Mouse (Mus musculus) heart, postnatal 0 days (tissue): ENCODE data around the gene Btbd18. TPM values are rescaled to one million over a fixed set of nuclear protein-coding genes. Genes with fewer than 3 reads are reported as not detected.

Source experiments
- ATAC-seq: fragments of 200-750 bp; cut with Nextera tagmentation; 2 replicates; pipeline ENCODE4 v1.8.0; 2017; ENCODE audit warnings: low read depth, moderate number of reproducible peaks, moderate library complexity; ENCODE audit not compliant: insufficient read depth
- DNase-seq: peaks from one replicate; pipeline ENCODE4 v3.0.0-alpha.2; 2016; ENCODE audit warnings: low spot score
- H3K27ac ChIP-seq: fragments of 300-500 bp; sonication (generic); 2 replicates; pipeline ENCODE4 v1.5.1; 2014; ENCODE audit warnings: low read depth, mild to moderate bottlenecking
- H3K27me3 ChIP-seq: fragments of 300-500 bp; sonication (generic); 2 replicates; pipeline ENCODE4 v1.6.1; 2014; ENCODE audit warnings: low read length, mixed read lengths; ENCODE audit not compliant: control insufficient read depth, insufficient read depth
- H3K36me3 ChIP-seq: fragments of 300-500 bp; sonication (generic); replicated peaks from 2 replicates; pipeline ENCODE4 v1.6.1; 2014; ENCODE audit warnings: low read length, mixed read lengths; ENCODE audit not compliant: control insufficient read depth, insufficient read depth
- H3K4me1 ChIP-seq: fragments of 300-500 bp; sonication (generic); 2 replicates; pipeline ENCODE4 v1.6.1; 2014; ENCODE audit warnings: antibody characterized with exemption; ENCODE audit not compliant: control insufficient read depth, insufficient read depth
- H3K4me2 ChIP-seq: fragments of 300-500 bp; sonication (generic); 2 replicates; pipeline ENCODE4 v1.6.1; 2014; ENCODE audit warnings: low read depth, mild to moderate bottlenecking, low read length, moderate library complexity
- H3K4me3 ChIP-seq: fragments of 300-500 bp; sonication (generic); 2 replicates; pipeline ENCODE4 v1.5.1; 2014; ENCODE audit warnings: low read depth, low read length
- H3K9ac ChIP-seq: fragments of 300-500 bp; sonication (generic); replicated peaks from 2 replicates; pipeline ENCODE4 v1.6.1; 2014; ENCODE audit warnings: low read depth, low read length, mixed read lengths
- H3K9me3 ChIP-seq: fragments of 300-500 bp; sonication (generic); replicated peaks from 2 replicates; pipeline ENCODE4 v1.6.1; 2016; ENCODE audit warnings: low read length; ENCODE audit not compliant: control insufficient read depth
- CTCF ChIP-seq: IDR thresholded peaks from 2 replicates; pipeline ENCODE4 v1.5.1; 2016; ENCODE audit warnings: antibody characterized with exemption, control low read depth, low read depth
- EP300 ChIP-seq: IDR thresholded peaks from 2 replicates; pipeline ENCODE4 v1.6.1; 2016; ENCODE audit warnings: antibody characterized with exemption, low read depth
- WGBS: fragments of 180-500 bp; shearing (Covaris S2); extraction: QIAGEN DNeasy Blood & Tissue Kit; methylation state at CpG from one replicate; pipeline ENCODE4 v1.1.7; 2014; 5-methylcytosine and 5-hydroxymethylcytosine counted together
- polyA plus RNA-seq: library from polyadenylated mRNA; unstranded; fragments of >200 nt; fragmentation: Nextera tagmentation; extraction: Ambion mirVana; gene quantifications from 2 replicates; pipeline ENCODE4 v1.2.1, GENCODE M21; 2015
- total RNA-seq: library from RNA; depleted of rRNA; stranded (reverse); fragments of >200 nt; gene quantifications from 2 replicates; pipeline ENCODE4 v1.2.3, GENCODE M21; 2014; ENCODE audit warnings: low replicate concordance

Btbd18 gene
- total and polyA plus RNA-seq, 2 experiments from 2014 or later = 0.05 TPM; not detected in 1

DNA sequence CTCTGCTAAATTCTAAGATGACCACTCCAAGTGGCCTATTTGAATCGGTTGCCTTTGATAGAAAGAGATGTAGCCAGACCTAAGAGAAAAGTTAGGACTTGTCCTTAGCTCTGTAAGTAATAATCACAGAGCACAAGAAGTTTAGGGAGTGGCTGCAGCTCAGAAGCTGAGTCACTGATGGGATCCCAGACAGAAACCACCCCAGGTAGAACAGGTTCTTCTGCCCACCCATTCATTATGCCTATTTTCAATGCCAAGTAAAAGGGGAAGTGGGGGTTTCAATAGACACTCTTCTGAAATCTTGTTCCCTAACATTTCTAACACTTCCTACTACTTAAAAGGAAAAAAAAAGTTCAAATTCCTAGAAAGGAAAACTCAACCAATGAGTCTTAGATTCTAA is 46.4 kb downstream of the Btbd18 start:
- Histone ChIP-seq H3K4me3 (no peak overlapping the region), H3K36me3 (peaks cover 50% of the 10 kb centered on the region), H3K9ac (no peak overlapping the region), H3K4me2 (no peak overlapping the region), H3K9me3 (no peaks in the 10 kb centered on the region), H3K27me3 (no peaks in the 10 kb centered on the region), H3K4me1 (no peaks in the 10 kb centered on the region), H3K27ac (no peak overlapping the region)
- ATAC-seq = no peak
- TF ChIP-seq CTCF (no peak), EP300 (no peak)
- 94% methylated on average over 1 of the region's 1 CpGs for WGBS
- no peak for DNase-seq

DNA sequence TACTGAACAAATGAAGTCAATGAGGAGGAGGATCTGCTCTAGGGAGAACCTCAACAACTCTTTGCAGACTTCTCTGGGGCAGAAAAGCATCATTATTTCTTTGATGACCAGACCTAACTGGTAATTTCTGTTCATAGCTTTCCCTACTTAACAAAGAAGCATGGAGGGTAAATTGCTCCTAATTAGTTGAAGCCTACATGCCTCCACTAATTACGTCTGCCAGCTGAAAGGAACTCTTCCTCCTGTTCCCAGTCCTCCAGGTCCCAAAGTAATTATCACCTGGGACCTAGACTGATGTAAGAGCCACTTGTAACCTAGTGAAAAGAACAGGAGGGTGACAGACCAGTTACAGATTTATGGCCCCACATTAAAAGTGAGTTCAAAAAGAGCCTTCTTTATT is 48.6 kb downstream of the Btbd18 start:
- no peak overlapping the region for H3K27ac ChIP-seq
- no peak for TF ChIP-seq CTCF
- TF ChIP-seq EP300 = no peak
- H3K4me3 ChIP-seq = no peak overlapping the region
- H3K4me2 ChIP-seq = no peak overlapping the region
- H3K9ac ChIP-seq = no peak overlapping the region
- DNase-seq (no peak), ATAC-seq (no peak)
- H3K4me1 ChIP-seq = no peaks in the 10 kb centered on the region
- WGBS = 66% methylated on average over 1 of the region's 1 CpGs
- H3K9me3 ChIP-seq = no peaks in the 10 kb centered on the region
- H3K36me3 ChIP-seq = peaks cover 52% of the 10 kb centered on the region
- no peaks in the 10 kb centered on the region for H3K27me3 ChIP-seq

DNA sequence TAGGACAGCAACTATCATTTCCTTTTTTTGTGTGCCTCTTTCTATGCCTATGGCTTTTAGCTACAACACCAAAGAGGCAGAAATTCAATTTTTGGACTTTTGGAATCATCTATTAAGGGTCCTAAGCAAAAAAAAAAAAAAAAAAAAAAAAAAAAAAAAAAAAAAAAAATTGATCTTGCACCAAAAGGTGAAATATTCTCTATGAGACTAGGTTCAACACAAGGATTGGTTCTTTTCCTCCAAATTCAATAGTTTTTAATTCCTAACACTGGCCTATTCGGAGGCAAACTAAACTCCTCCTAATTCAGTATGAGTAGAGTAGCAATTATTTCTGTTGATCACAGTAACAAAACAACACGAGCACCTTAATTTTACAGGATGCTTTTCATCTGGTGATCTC is 53.0 kb downstream of the Btbd18 start:
- Histone ChIP-seq H3K4me3 (no peak overlapping the region), H3K36me3 (peaks cover 31% of the 10 kb centered on the region), H3K4me1 (peaks cover 9% of the 10 kb centered on the region), H3K27me3 (no peaks in the 10 kb centered on the region), H3K27ac (no peak overlapping the region), H3K4me2 (no peak overlapping the region), H3K9me3 (no peaks in the 10 kb centered on the region), H3K9ac (no peak overlapping the region)
- 91% methylated on average over 2 of the region's 2 CpGs for WGBS
- no peak for ATAC-seq
- DNase-seq = no peak
- no peak for TF ChIP-seq CTCF
- TF ChIP-seq EP300 = no peak

DNA sequence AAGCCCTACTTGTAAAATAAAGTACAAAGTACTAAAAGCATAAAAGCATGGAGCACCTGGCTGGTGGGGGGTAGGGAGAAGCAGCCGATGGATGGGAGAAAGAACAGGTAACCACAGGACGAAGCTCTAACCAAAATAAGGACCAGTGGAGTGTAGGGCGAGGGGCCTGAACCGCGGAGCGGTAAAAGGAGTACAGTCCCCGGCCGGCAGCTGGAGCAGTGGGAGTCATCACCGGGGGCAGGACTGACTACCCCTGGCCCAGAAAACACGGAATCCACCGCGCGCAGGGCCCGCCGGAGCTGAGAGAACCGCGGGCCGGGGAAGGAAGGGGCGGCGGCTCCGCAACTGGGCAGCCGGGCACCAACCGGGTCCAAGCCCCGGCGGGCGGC is 55.5 kb downstream of the Btbd18 start:
- no peak for TF ChIP-seq CTCF
- TF ChIP-seq EP300 = no peak
- H3K9me3 ChIP-seq = no peaks in the 10 kb centered on the region
- H3K9ac ChIP-seq = peak overlapping the region; percentile 87
- peaks cover 16% of the 10 kb centered on the region for H3K36me3 ChIP-seq
- peak; percentile 2; the same call in 1 of the 2 replicates for ATAC-seq
- no peaks in the 10 kb centered on the region for H3K27me3 ChIP-seq
- peak overlapping the region; percentile 94 for H3K4me3 ChIP-seq
- H3K4me1 ChIP-seq = peaks cover 16% of the 10 kb centered on the region
- H3K4me2 ChIP-seq = peak overlapping the region; percentile 81
- under 1% methylated on average over 19 of the region's 26 CpGs for WGBS
- peak; percentile 20 for DNase-seq
- H3K27ac ChIP-seq = peak overlapping the region; percentile 97

DNA sequence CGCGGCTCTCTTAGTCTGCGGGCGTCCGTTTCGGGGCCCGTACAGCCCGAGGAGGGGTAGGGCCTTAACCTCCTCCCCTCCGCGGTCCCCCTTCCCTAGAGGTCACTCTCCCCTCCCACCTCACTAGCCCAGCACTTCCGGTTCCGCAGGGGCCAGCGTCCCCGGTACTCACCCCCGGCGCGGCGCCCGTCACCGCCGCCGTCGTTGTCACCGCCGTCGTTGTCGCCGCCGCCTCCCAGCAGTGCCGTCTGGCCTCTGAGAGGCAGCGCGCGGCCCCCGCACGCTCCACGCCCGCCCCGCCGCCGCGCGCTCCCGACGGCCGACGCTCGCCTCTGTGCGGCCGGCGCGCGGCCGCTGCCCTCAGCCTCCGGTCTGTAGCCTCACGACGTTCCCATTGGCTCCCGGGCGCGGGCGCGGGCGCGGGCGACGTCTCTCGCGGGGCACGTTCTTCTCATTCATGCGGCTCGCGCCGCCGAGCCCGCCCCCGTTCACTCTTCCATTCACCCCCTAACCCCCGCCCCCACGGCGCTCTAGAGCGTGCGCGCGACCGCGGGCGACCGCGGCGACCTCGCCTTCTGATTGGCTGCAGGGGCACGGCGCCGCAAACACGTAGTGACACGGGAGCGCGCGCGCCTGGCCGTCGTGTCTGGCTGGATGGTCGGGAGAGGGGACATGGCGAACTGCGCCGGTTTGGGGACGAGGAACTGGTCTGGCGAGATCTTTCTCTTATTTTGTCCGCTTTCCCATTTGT is 56.1 kb downstream of the Btbd18 start, which contains the start of gene Zdhhc5:
Gene Zdhhc5 (minus strand): TSS at position 370 of the 751 bp plus-strand sequence.
- TF ChIP-seq EP300 (0 out of 2 replicates have a peak, but pooled peaks have one; percentile 39), CTCF (no peak)
- Histone ChIP-seq H3K4me3 (peak within 1 kb of the TSS; percentile 94), H3K9me3 (no peaks in the 10 kb centered on the region), H3K27ac (peak within 1 kb of the TSS; percentile 97), H3K36me3 (peaks cover 10% of the 10 kb centered on the region), H3K4me1 (peaks cover 16% of the 10 kb centered on the region), H3K27me3 (no peaks in the 10 kb centered on the region), H3K9ac (peak within 1 kb of the TSS; percentile 87), H3K4me2 (peak within 1 kb of the TSS; percentile 85)
- under 1% methylated on average over 89 of the region's 107 CpGs for WGBS
- peak; percentile 98 for DNase-seq
- ATAC-seq = peak; percentile 94
